Mouse (Mus musculus): ENCODE measurements around the gene Map4k3. TPM values are rescaled to one million over a fixed set of nuclear protein-coding genes. Genes with fewer than 3 reads are reported as not detected.
"Not testable (repeated sequence)": the region's sequence is repeated elsewhere in the genome, so short reads cannot be mapped to it uniquely, and the experiment has no call there.

The Map4k3 gene
- polyA plus RNA-seq, 1 experiment, result 46.7 TPM

- H3K4me1 ChIP-seq (ENCODE audit: control insufficient read depth, insufficient read depth, low read length), result no peaks in the 10 kb centered on the region; the same call in 1 of the 2 replicates
- no peak for TF ChIP-seq POLR2A (IDR thresholded peaks at IDR 0.05; ENCODE audit: extremely low read depth, insufficient read depth, low read length)
- no peak for TF ChIP-seq CTCF (IDR thresholded peaks at IDR 0.05; ENCODE audit: extremely low read depth, insufficient read depth, low read length)
- no peak overlapping the region for H3K27ac ChIP-seq (ENCODE audit: insufficient read depth, low read length)
Observed at GRCm38 (mm10) chr17:80760344-80761145, 32.3 kb upstream of the Map4k3 start.

DNA sequence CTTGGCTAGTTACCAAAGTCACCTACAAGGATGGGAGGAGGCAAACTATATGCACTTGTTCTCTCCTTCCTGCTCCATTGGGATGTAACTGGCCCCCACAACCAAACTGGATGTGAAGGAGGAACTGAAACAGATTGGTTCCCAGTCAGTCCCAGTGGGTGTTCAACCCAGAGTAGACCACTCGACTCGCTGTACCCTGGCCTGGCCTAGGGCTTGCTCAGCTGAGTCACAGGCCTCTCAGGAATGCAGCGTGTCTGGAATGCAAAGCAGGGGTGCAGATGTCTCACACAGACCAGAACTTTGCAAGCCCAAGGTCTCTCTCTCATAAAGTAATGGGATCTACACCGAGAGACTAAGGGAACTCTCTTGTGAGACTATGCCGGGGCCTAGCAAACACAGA lies 27.8 kb upstream of the Map4k3 start:
- TF ChIP-seq CTCF (IDR thresholded peaks at IDR 0.05; ENCODE audit: extremely low read depth, insufficient read depth, low read length) (no peak), POLR2A (IDR thresholded peaks at IDR 0.05; ENCODE audit: extremely low read depth, insufficient read depth, low read length) (no peak)
- Histone ChIP-seq H3K4me3 (ENCODE audit: insufficient read depth, low read length) (no peak overlapping the region), H3K27ac (ENCODE audit: insufficient read depth, low read length) (0 out of 2 replicates have a peak overlapping the region, but pooled peaks have one; percentile 28), H3K4me1 (ENCODE audit: control insufficient read depth, insufficient read depth, low read length) (peaks cover 2% of the 10 kb centered on the region; the same call in 1 of the 2 replicates)

More at GRCm38 (mm10) chr17:80760344-80761145, 32.3 kb upstream of the Map4k3 start:
- H3K4me3 ChIP-seq (ENCODE audit: insufficient read depth, low read length), result no peak overlapping the region

- Histone ChIP-seq H3K4me3 (ENCODE audit: insufficient read depth, low read length) (no peak overlapping the region), H3K4me1 (ENCODE audit: control insufficient read depth, insufficient read depth, low read length) (peaks cover 2% of the 10 kb centered on the region; the same call in 1 of the 2 replicates), H3K27ac (ENCODE audit: insufficient read depth, low read length) (0 out of 2 replicates have a peak overlapping the region, but pooled peaks have one; percentile 28)
- TF ChIP-seq POLR2A (IDR thresholded peaks at IDR 0.05; ENCODE audit: extremely low read depth, insufficient read depth, low read length) (no peak), CTCF (IDR thresholded peaks at IDR 0.05; ENCODE audit: extremely low read depth, insufficient read depth, low read length) (no peak)
Observed at GRCm38 (mm10) chr17:80755076-80755871, 27.0 kb upstream of the Map4k3 start.

DNA sequence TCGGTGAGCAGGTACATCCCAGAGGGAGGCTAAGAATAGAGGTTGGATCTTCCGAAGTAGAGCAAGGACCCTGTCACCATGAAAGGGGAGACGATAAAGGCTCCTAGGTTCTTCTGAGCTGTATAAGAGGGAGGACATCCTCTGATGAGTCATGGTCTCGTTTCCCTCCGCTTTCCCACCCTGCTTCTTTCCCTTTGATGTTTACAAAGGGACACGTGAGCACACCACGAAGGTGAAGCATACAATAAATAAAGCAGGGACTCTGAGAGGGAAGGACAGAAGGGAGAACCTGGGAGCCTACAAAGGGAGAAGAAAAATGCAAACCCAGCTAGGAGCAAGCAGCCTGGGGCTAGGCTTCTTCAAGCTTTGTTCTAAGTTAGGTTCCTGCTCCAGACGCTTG lies 26.3 kb upstream of the Map4k3 start:
- H3K27ac ChIP-seq (ENCODE audit: insufficient read depth, low read length), result peak overlapping the region; percentile 23; the same call in 1 of the 2 replicates
- no peak overlapping the region for H3K4me3 ChIP-seq (ENCODE audit: insufficient read depth, low read length)
- TF ChIP-seq POLR2A (IDR thresholded peaks at IDR 0.05; ENCODE audit: extremely low read depth, insufficient read depth, low read length) (no peak), CTCF (IDR thresholded peaks at IDR 0.05; ENCODE audit: extremely low read depth, insufficient read depth, low read length) (no peak)
- H3K4me1 ChIP-seq (ENCODE audit: control insufficient read depth, insufficient read depth, low read length), result peaks cover 2% of the 10 kb centered on the region; the same call in 1 of the 2 replicates

GRCm38 (mm10) chr17:80752466-80752865 lies 24.2 kb upstream of the Map4k3 start:
- no peak for TF ChIP-seq CTCF (IDR thresholded peaks at IDR 0.05; ENCODE audit: extremely low read depth, insufficient read depth, low read length)
- TF ChIP-seq POLR2A (IDR thresholded peaks at IDR 0.05; ENCODE audit: extremely low read depth, insufficient read depth, low read length), result no peak
- H3K4me1 ChIP-seq (ENCODE audit: control insufficient read depth, insufficient read depth, low read length), result peaks cover 2% of the 10 kb centered on the region; the same call in 1 of the 2 replicates
- H3K4me3 ChIP-seq (ENCODE audit: insufficient read depth, low read length), result no peak overlapping the region
- no peak overlapping the region for H3K27ac ChIP-seq (ENCODE audit: insufficient read depth, low read length)

GRCm38 (mm10) chr17:80739421-80739820 lies 11.1 kb upstream of the Map4k3 start:
- Histone ChIP-seq H3K4me3 (ENCODE audit: insufficient read depth, low read length) (no peak overlapping the region), H3K27ac (ENCODE audit: insufficient read depth, low read length) (no peak overlapping the region), H3K4me1 (ENCODE audit: control insufficient read depth, insufficient read depth, low read length) (no peaks in the 10 kb centered on the region)
- TF ChIP-seq CTCF (IDR thresholded peaks at IDR 0.05; ENCODE audit: extremely low read depth, insufficient read depth, low read length), result no peak
- no peak for TF ChIP-seq POLR2A (IDR thresholded peaks at IDR 0.05; ENCODE audit: extremely low read depth, insufficient read depth, low read length)

- Histone ChIP-seq H3K4me1 (ENCODE audit: control insufficient read depth, insufficient read depth, low read length) (no peaks in the 10 kb centered on the region), H3K4me3 (ENCODE audit: insufficient read depth, low read length) (no peak overlapping the region)
Observed at GRCm38 (mm10) chr17:80734700-80735099, 6.4 kb upstream of the Map4k3 start.

DNA sequence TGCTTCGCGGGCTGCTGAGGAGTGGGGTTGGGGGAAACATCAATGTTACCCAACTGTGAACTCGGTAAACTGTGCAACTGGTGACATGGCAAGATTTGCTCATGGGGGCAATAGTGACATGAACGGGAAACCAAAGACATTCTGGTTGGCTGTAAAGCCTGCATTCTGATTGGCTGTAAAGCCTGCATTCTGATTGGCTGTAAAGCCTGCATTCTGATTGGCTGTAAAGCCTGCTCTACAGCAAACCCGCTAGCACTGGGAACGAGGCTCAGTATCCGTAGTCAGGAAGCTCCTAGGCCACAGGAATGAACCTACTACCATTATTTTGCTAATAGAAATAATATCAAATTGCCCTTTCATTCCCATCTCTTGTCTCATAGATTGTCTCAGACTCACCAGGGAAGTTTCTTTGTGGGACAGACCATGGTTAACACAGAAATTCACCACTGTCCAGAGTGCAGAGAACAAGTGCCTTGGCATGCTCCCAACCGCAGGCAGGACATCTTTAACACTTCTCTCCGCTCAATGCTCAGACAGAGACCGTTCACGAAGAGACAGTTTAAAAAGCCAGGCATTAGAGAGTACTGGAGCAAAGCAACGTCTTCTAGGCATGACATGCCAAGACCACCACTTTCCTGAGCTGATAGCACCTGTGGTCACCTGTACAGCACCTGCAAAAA lies 5.0 kb upstream of the Map4k3 start:
- Histone ChIP-seq H3K4me1 (ENCODE audit: control insufficient read depth, insufficient read depth, low read length) (no peaks in the 10 kb centered on the region), H3K4me3 (ENCODE audit: insufficient read depth, low read length) (no peak overlapping the region), H3K27ac (ENCODE audit: insufficient read depth, low read length) (no peak overlapping the region)
- no peak for TF ChIP-seq POLR2A (IDR thresholded peaks at IDR 0.05; ENCODE audit: extremely low read depth, insufficient read depth, low read length)
- no peak for TF ChIP-seq CTCF (IDR thresholded peaks at IDR 0.05; ENCODE audit: extremely low read depth, insufficient read depth, low read length)

More at GRCm38 (mm10) chr17:80734700-80735099, 6.4 kb upstream of the Map4k3 start:
- TF ChIP-seq CTCF (IDR thresholded peaks at IDR 0.05; ENCODE audit: extremely low read depth, insufficient read depth, low read length) (no peak), POLR2A (IDR thresholded peaks at IDR 0.05; ENCODE audit: extremely low read depth, insufficient read depth, low read length) (no peak)
- no peak overlapping the region for H3K27ac ChIP-seq (ENCODE audit: insufficient read depth, low read length)

DNA sequence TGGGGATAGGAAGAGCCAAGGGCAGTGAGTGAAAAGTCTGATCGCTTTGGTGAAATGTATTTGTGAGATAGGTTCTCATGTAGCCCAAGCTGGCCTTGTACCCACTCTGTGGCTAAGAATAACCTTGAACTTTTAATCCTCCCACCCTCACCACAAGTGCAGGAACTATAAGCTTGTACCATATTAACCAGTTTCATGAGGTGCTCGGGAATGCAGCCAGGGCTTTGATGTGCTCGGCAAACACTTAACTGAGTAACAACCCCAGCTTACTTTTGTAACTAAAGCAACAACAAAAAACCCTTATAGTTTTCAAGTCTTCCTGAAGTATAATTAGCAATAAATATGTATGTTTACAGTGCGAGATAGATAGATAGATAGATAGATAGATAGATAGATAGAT lies 4.0 kb upstream of the Map4k3 start:
- no peak overlapping the region for H3K4me3 ChIP-seq (ENCODE audit: insufficient read depth, low read length)
- no peaks in the 10 kb centered on the region for H3K4me1 ChIP-seq (ENCODE audit: control insufficient read depth, insufficient read depth, low read length)
- no peak for TF ChIP-seq POLR2A (IDR thresholded peaks at IDR 0.05; ENCODE audit: extremely low read depth, insufficient read depth, low read length)
- no peak for TF ChIP-seq CTCF (IDR thresholded peaks at IDR 0.05; ENCODE audit: extremely low read depth, insufficient read depth, low read length)
- H3K27ac ChIP-seq (ENCODE audit: insufficient read depth, low read length), result no peak overlapping the region

DNA sequence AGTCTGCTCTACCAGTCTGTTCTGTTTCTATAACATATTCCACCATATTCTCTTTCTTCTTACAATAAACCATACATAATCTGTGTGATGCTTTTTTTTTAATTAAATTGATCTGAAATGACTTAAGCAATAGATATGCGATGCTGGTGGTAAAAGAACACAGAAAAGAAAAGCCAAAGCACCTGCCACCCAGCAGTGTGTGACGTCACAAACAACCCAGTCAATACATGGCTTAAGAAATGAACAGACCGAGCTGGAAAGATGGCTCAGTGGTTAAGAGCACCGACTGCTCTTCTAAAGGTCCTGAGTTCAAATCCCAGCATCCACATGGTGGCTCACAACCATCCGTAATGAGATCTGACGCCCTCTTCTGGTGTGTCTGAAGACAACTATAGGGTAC lies 2.0 kb upstream of the Map4k3 start:
- not testable (repeated sequence) for H3K27ac ChIP-seq (ENCODE audit: insufficient read depth, low read length); H3K4me1 ChIP-seq (ENCODE audit: control insufficient read depth, insufficient read depth, low read length)

More for the DNA sequence above, 2.0 kb upstream of the Map4k3 start:
- H3K4me3 ChIP-seq (ENCODE audit: insufficient read depth, low read length), result not testable (repeated sequence)

Measured in cortical plate, adult 2 months (tissue).